Mouse (Mus musculus) myocyte (in vitro differentiated cells): ENCODE measurements around the gene Spryd3. TPM values are rescaled to one million over a fixed set of nuclear protein-coding genes. Genes with fewer than 3 reads are reported as not detected.
A peak's percentile ranks its signal among the peaks of the same experiment; 100 is the strongest.
"Not testable (repeated sequence)": the region's sequence is repeated elsewhere in the genome, so short reads cannot be mapped to it uniquely, and the experiment has no call there.

Experiments
- H3K27me3 ChIP-seq: one replicate; pipeline ENCODE4 v1.6.1; 2011; ENCODE audit not compliant: control insufficient read depth, insufficient read depth, insufficient read length
- H3K36me3 ChIP-seq: one replicate; pipeline ENCODE4 v1.6.1; 2011; ENCODE audit not compliant: control insufficient read depth, insufficient read depth
- H3K4me2 ChIP-seq: one replicate; pipeline ENCODE4 v1.6.1; 2011; ENCODE audit warnings: low read depth, control low read depth
- H3K4me3 ChIP-seq: one replicate; pipeline ENCODE4 v1.5.1; 2011; ENCODE audit warnings: mild to moderate bottlenecking, control low read depth, moderate library complexity
- H3K79me2 ChIP-seq: one replicate; pipeline ENCODE4 v1.6.1; 2011; ENCODE audit not compliant: control insufficient read depth, insufficient read depth
- H3ac ChIP-seq: one replicate; pipeline ENCODE4 v1.6.1; 2011; ENCODE audit not compliant: control insufficient read depth, insufficient read length
- CEBPB ChIP-seq: IDR thresholded peaks from 2 replicates; pipeline ENCODE4 v1.6.1; 2011; ENCODE audit warnings: mild to moderate bottlenecking, moderate library complexity; ENCODE audit not compliant: poor library complexity, insufficient read depth, severe bottlenecking
- E2F4 ChIP-seq: IDR thresholded peaks from one replicate; pipeline ENCODE4 v1.6.1; 2011; ENCODE audit warnings: mild to moderate bottlenecking, control low read depth, moderate library complexity; ENCODE audit not compliant: insufficient read depth
- MAX ChIP-seq: IDR thresholded peaks from one replicate; pipeline ENCODE4 v1.6.1; 2011; ENCODE audit warnings: low read depth, mild to moderate bottlenecking, control low read depth
- MYOD1 ChIP-seq, 3 experiments: IDR thresholded peaks; one replicate each; pipeline ENCODE4 v1.6.1; 2011; ENCODE audit warnings: control low read depth in 2 of 3, low read depth in 2 of 3, mild to moderate bottlenecking in 2 of 3, moderate library complexity in 1 of 3; ENCODE audit not compliant: insufficient read length in 2 of 3, control insufficient read depth in 1 of 3
- MYOG ChIP-seq, 3 experiments: IDR thresholded peaks; one replicate each; pipeline ENCODE4 v1.6.1; 2011; ENCODE audit warnings: control low read depth in 2 of 3, low read depth in 2 of 3, mild to moderate bottlenecking in 2 of 3; ENCODE audit not compliant: insufficient read length in 2 of 3, control insufficient read depth in 1 of 3, insufficient read depth in 1 of 3
- POLR2A ChIP-seq: IDR thresholded peaks from one replicate; pipeline ENCODE4 v1.6.1; 2011; ENCODE audit warnings: low read depth, mild to moderate bottlenecking, control low read depth, moderate library complexity; ENCODE audit not compliant: insufficient read length
- POLR2AphosphoS2 ChIP-seq: IDR thresholded peaks from one replicate; pipeline ENCODE4 v1.6.1; 2011; ENCODE audit warnings: low read depth, control low read depth; ENCODE audit not compliant: insufficient read length
- REST ChIP-seq: IDR thresholded peaks from one replicate; pipeline ENCODE4 v1.6.1; 2011; ENCODE audit warnings: mild to moderate bottlenecking, control low read depth, moderate library complexity; ENCODE audit not compliant: insufficient read depth, insufficient read length
- SRF ChIP-seq: IDR thresholded peaks from one replicate; pipeline ENCODE4 v1.6.1; 2011; ENCODE audit warnings: low read depth; ENCODE audit not compliant: control insufficient read depth, insufficient read length
- TCF12 ChIP-seq: IDR thresholded peaks from one replicate; pipeline ENCODE4 v1.6.1; 2011; ENCODE audit warnings: mild to moderate bottlenecking, control low read depth; ENCODE audit not compliant: poor library complexity, insufficient read depth, severe bottlenecking
- TCF3 ChIP-seq: IDR thresholded peaks from one replicate; pipeline ENCODE4 v1.6.1; 2011; ENCODE audit warnings: low read depth, control low read depth; ENCODE audit not compliant: insufficient read length
- USF1 ChIP-seq: IDR thresholded peaks from one replicate; pipeline ENCODE4 v1.6.1; 2011; ENCODE audit warnings: low read depth, mild to moderate bottlenecking, control low read depth, moderate library complexity
- polyA plus RNA-seq: library from polyadenylated mRNA; unstranded; fragments of >200 nt; fragmentation: generic; extraction: Trizol; gene quantifications from one replicate; pipeline ENCODE4 v1.2.1, GENCODE M21; 2012; ENCODE audit warnings: missing spikeins

Gene Spryd3
- polyA plus RNA-seq, 1 experiment = 51.0 TPM

- peaks cover 100% of the 10 kb centered on the region for H3K79me2 ChIP-seq
- H3K36me3 ChIP-seq = peaks cover 43% of the 10 kb centered on the region
- no peak overlapping the region for H3ac ChIP-seq
- H3K27me3 ChIP-seq = no peaks in the 10 kb centered on the region
- no peak overlapping the region for H3K4me3 ChIP-seq
- TF ChIP-seq POLR2AphosphoS2 (no peak), REST (no peak), CEBPB (no peak)
- H3K4me2 ChIP-seq = no peak overlapping the region
These were observed 55.6 kb downstream of the Spryd3 start for GRCm38 (mm10) chr15:102080429-102080828.

GRCm38 (mm10) chr15:102079924-102080323, 56.1 kb downstream of the Spryd3 start:
- peaks cover 38% of the 10 kb centered on the region for H3K36me3 ChIP-seq
- H3K4me3 ChIP-seq, H3K4me2 ChIP-seq, H3ac ChIP-seq, H3K27me3 ChIP-seq: not testable (repeated sequence)
- H3K79me2 ChIP-seq = peaks cover 100% of the 10 kb centered on the region

GRCm38 (mm10) chr15:102079221-102079620, 56.8 kb downstream of the Spryd3 start:
- Histone ChIP-seq H3K27me3 (no peaks in the 10 kb centered on the region), H3K4me2 (no peak overlapping the region), H3K79me2 (peaks cover 100% of the 10 kb centered on the region), H3K36me3 (peaks cover 31% of the 10 kb centered on the region), H3ac (no peak overlapping the region), H3K4me3 (no peak overlapping the region)
- TF ChIP-seq MAX (no peak), USF1 (no peak), POLR2A (no peak), POLR2AphosphoS2 (no peak), SRF (no peak), E2F4 (no peak), CEBPB (no peak), REST (no peak), TCF3 (no peak), MYOG (IDR thresholded peaks at IDR 0.05; ENCODE audit: control insufficient read depth in 1 of 3, insufficient read depth in 1 of 3, insufficient read length in 2 of 3, low read depth in 2 of 3) (no peak), TCF12 (no peak), MYOD1 (IDR thresholded peaks at IDR 0.05; ENCODE audit: control insufficient read depth in 1 of 3, insufficient read length in 2 of 3, low read depth in 2 of 3) (no peak)

GRCm38 (mm10) chr15:102077111-102077677, 58.8 kb downstream of the Spryd3 start:
- H3ac ChIP-seq = no peak overlapping the region
- peaks cover 11% of the 10 kb centered on the region for H3K36me3 ChIP-seq
- H3K79me2 ChIP-seq = peaks cover 85% of the 10 kb centered on the region
- no peaks in the 10 kb centered on the region for H3K27me3 ChIP-seq
- TF ChIP-seq TCF12 (no peak), MYOD1 (IDR thresholded peaks at IDR 0.05; ENCODE audit: control insufficient read depth in 1 of 3, insufficient read length in 2 of 3, low read depth in 2 of 3) (no peak), SRF (no peak), MYOG (IDR thresholded peaks at IDR 0.05; ENCODE audit: control insufficient read depth in 1 of 3, insufficient read depth in 1 of 3, insufficient read length in 2 of 3, low read depth in 2 of 3) (no peak), TCF3 (no peak), POLR2A (no peak), USF1 (no peak), E2F4 (no peak), MAX (no peak)
- no peak overlapping the region for H3K4me2 ChIP-seq
- no peak overlapping the region for H3K4me3 ChIP-seq

GRCm38 (mm10) chr15:102074876-102075585, 61.0 kb downstream of the Spryd3 start:
- Histone ChIP-seq H3K27me3 (no peaks in the 10 kb centered on the region), H3K79me2 (peaks cover 63% of the 10 kb centered on the region), H3K36me3 (no peaks in the 10 kb centered on the region), H3K4me3 (peak overlapping the region; percentile 88), H3K4me2 (peak overlapping the region; percentile 95), H3ac (peak overlapping the region; percentile 96)
- TF ChIP-seq E2F4 = no peak
- TF ChIP-seq TCF12 = no peak
- TF ChIP-seq REST = no peak
- TF ChIP-seq TCF3 = no peak
- no peak for TF ChIP-seq MAX
- no peak for TF ChIP-seq MYOG (IDR thresholded peaks at IDR 0.05; ENCODE audit: control insufficient read depth in 1 of 3, insufficient read depth in 1 of 3, insufficient read length in 2 of 3, low read depth in 2 of 3)
- no peak for TF ChIP-seq CEBPB
- TF ChIP-seq POLR2A = no peak
- no peak for TF ChIP-seq SRF
- no peak for TF ChIP-seq USF1
- no peak for TF ChIP-seq MYOD1 (IDR thresholded peaks at IDR 0.05; ENCODE audit: control insufficient read depth in 1 of 3, insufficient read length in 2 of 3, low read depth in 2 of 3)
- TF ChIP-seq POLR2AphosphoS2 = no peak
